Mouse (Mus musculus) liver, embryonic 14.5 days (tissue): Measurements from ENCODE around the gene Eif3k. TPM values are rescaled to one million over a fixed set of nuclear protein-coding genes. Genes with fewer than 3 reads are reported as not detected.

Experiments
- ATAC-seq: fragments of 200-750 bp; cut with Nextera tagmentation; 2 replicates; pipeline ENCODE4 v1.8.0; 2017; ENCODE audit warnings: moderate number of reproducible peaks, mild to moderate bottlenecking, moderate library complexity; ENCODE audit not compliant: insufficient read depth
- DNase-seq, 3 experiments: peaks; one replicate each; pipeline ENCODE4 v3.0.0-alpha.2; 2012 to 2013; ENCODE audit warnings: low read depth in 3 of 3, low spot score in 3 of 3
- H3K27ac ChIP-seq: fragments of 300-500 bp; sonication (generic); 2 replicates; pipeline ENCODE4 v1.5.1; 2014; ENCODE audit warnings: moderate library complexity, mild to moderate bottlenecking, control low read depth, inconsistent platforms
- H3K27me3 ChIP-seq: fragments of 300-500 bp; sonication (generic); 2 replicates; pipeline ENCODE4 v1.6.1; 2014; ENCODE audit warnings: mild to moderate bottlenecking, low read length, moderate library complexity; ENCODE audit not compliant: control insufficient read depth, insufficient read depth
- H3K36me3 ChIP-seq: fragments of 300-500 bp; sonication (generic); replicated peaks from 2 replicates; pipeline ENCODE4 v1.6.1; 2014; ENCODE audit warnings: low read depth; ENCODE audit not compliant: control insufficient read depth, insufficient read depth
- H3K4me1 ChIP-seq, 2 experiments: fragments of 200-500 bp in 1 of 2; fragments of 300-500 bp in 1 of 2; sonication (generic) in 1 of 2; replicated peaks; 2 replicates each; pipeline ENCODE4 v1.6.1; 2012 to 2014; ENCODE audit warnings: antibody characterized with exemption in 1 of 2, inconsistent platforms in 1 of 2, low read length in 1 of 2; ENCODE audit not compliant: control insufficient read depth in 2 of 2, insufficient read depth in 2 of 2
- H3K4me2 ChIP-seq: fragments of 300-500 bp; sonication (generic); 2 replicates; pipeline ENCODE4 v1.6.1; 2014; ENCODE audit warnings: low read depth, mild to moderate bottlenecking, control low read depth, moderate library complexity
- H3K4me3 ChIP-seq, 2 experiments: fragments of 200-500 bp in 1 of 2; fragments of 300-500 bp in 1 of 2; sonication (generic) in 1 of 2; 2 replicates each; pipeline ENCODE4 v1.5.1; 2012 to 2014; ENCODE audit warnings: low read depth in 2 of 2, low read length in 2 of 2, mild to moderate bottlenecking in 2 of 2, control low read depth in 1 of 2, inconsistent platforms in 1 of 2, moderate library complexity in 1 of 2; ENCODE audit not compliant: insufficient read depth in 1 of 2
- H3K9ac ChIP-seq: fragments of 300-500 bp; sonication (generic); replicated peaks from 2 replicates; pipeline ENCODE4 v1.6.1; 2014; ENCODE audit warnings: mild to moderate bottlenecking, control low read depth, moderate library complexity
- H3K9me3 ChIP-seq: fragments of 300-500 bp; sonication (generic); 2 replicates; pipeline ENCODE4 v1.6.1; 2016; ENCODE audit warnings: low read length, mixed read lengths; ENCODE audit not compliant: control insufficient read depth
- CTCF ChIP-seq: IDR thresholded peaks from 2 replicates; pipeline ENCODE4 v1.5.1; 2016; ENCODE audit warnings: antibody characterized with exemption, low read depth, control low read depth
- EP300 ChIP-seq: IDR thresholded peaks from 2 replicates; pipeline ENCODE4 v1.6.1; 2016; ENCODE audit warnings: antibody characterized with exemption, low read depth
- WGBS: fragments of 180-500 bp; shearing (Covaris S2); extraction: QIAGEN DNeasy Blood & Tissue Kit; methylation state at CpG from one replicate; pipeline ENCODE4 v1.1.7; 2014; ENCODE audit not compliant: insufficient replicate concordance; 5-methylcytosine and 5-hydroxymethylcytosine counted together
- polyA plus RNA-seq, 2 experiments: library from polyadenylated mRNA; depleted of rRNA in 1 of 2; stranded (reverse) in 1 of 2; unstranded in 1 of 2; fragments of >200 nt; fragmentation: Nextera tagmentation in 1 of 2; extraction: Ambion mirVana in 1 of 2; gene quantifications; 2 replicates each; pipeline versions ENCODE4 v1.2.1 to v1.2.3; 2012 to 2014

The Eif3k gene
- polyA plus RNA-seq, 2 experiments: 281 to 283 TPM

GRCm38 (mm10) chr7:28990766-28991273 is 9.2 kb upstream of the Eif3k start:
- no peak overlapping the region for H3K4me3 ChIP-seq
- no peaks in the 10 kb centered on the region for H3K36me3 ChIP-seq
- ATAC-seq: peak; percentile 37; the same call in 1 of the 2 replicates
- no peak overlapping the region for H3K4me2 ChIP-seq
- H3K9ac ChIP-seq: no peak overlapping the region
- no peak overlapping the region for H3K27ac ChIP-seq
- WGBS: 60% methylated on average over 14 of the region's 14 CpGs
- DNase-seq: no peak
- no peaks in the 10 kb centered on the region for H3K4me1 ChIP-seq
- TF ChIP-seq EP300: no peak
- no peak for TF ChIP-seq CTCF
- no peaks in the 10 kb centered on the region for H3K9me3 ChIP-seq
- H3K27me3 ChIP-seq: no peaks in the 10 kb centered on the region

DNA sequence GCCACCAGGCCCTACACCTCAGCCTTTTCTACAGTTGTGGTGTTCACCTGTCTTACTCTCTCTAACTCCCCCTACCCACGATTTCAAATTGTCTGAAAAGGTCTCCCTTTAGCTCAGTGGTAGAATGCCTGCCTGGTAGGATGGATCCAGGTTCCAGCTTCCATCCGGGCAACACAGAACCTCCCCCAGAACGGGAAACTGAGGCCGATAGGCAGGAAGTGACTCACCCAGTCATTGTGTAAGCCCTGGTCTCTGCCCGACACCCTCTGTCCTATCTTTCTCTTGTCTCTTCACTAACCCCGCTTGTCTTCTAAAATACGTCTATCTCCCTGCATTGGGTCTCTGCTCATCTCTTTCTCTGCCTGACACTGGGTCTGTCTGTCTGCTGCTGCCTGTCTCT is 3.5 kb upstream of the Eif3k start:
- 55% methylated on average over 7 of the region's 7 CpGs for WGBS

DNA sequence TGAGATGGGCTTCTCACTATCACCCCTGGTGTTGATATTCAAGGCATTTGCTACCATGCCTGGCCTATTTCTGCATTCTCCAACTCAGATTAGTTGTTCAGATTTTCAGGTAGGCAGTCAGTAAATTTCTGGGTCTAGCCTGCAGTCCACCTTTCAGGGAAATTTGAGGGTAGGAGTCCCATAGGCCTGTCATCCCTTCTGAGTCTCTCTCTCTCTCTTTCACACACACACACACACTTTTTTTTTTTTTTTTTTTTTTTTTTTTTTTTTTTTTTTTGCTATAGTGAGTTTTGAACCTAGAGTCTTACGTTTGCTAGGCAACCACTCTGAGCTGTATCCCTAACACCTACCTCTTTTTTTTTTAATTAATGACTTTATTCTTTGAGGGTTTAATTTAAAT is 2.8 kb upstream of the Eif3k start:
- H3K27ac ChIP-seq: no peak overlapping the region
- peaks cover 16 to 22% of the 10 kb centered on the region in 2 experiments for H3K4me1 ChIP-seq
- H3K4me2 ChIP-seq: no peak overlapping the region
- 91% methylated on average over 1 of the region's 1 CpGs for WGBS
- ATAC-seq (no peak), DNase-seq (no peak)
- no peaks in the 10 kb centered on the region for H3K9me3 ChIP-seq
- TF ChIP-seq CTCF (no peak), EP300 (no peak)
- H3K4me3 ChIP-seq: no peak overlapping the region
- no peaks in the 10 kb centered on the region for H3K27me3 ChIP-seq
- H3K9ac ChIP-seq: no peak overlapping the region
- H3K36me3 ChIP-seq: peaks cover 3% of the 10 kb centered on the region; the same call in 1 of the 2 replicates

More for the DNA sequence above, 3.5 kb upstream of the Eif3k start:
- DNase-seq (no peak), ATAC-seq (no peak)
- TF ChIP-seq EP300: no peak
- TF ChIP-seq CTCF: no peak
- no peak overlapping the region for H3K9ac ChIP-seq
- peaks cover 16 to 22% of the 10 kb centered on the region in 2 experiments for H3K4me1 ChIP-seq
- H3K36me3 ChIP-seq: no peaks in the 10 kb centered on the region
- no peak overlapping the region for H3K27ac ChIP-seq
- no peak overlapping the region for H3K4me2 ChIP-seq
- no peak overlapping the region for H3K4me3 ChIP-seq
- H3K27me3 ChIP-seq: no peaks in the 10 kb centered on the region
- no peaks in the 10 kb centered on the region for H3K9me3 ChIP-seq

DNA sequence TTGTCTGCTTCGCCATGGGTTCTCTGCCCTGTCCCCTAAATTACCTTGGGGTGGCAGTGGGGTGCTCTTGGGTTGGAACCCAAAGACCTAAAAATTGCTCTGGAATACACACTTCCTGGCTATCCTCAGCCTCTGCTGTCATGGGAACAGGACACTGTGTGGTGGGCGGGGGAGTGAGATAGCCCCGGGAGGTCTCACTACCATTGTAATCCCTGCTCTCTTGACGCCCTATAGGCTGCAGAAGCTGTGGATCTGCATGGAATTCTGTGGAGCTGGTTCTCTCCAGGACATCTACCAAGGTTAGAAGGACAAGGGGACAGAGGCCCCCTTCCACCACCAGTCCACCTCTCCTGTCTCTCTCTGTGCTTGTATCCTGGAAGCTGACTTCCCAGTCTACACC is 2.2 kb upstream of the Eif3k start:
- Histone ChIP-seq H3K4me3 (peak overlapping the region in 1 of 2 experiments; percentile 90; a peak in 3 of 4 replicates), H3K9ac (peak overlapping the region; percentile 81; the same call in 1 of the 2 replicates), H3K4me1 (peaks cover 16 to 22% of the 10 kb centered on the region in 2 experiments), H3K4me2 (peak overlapping the region; percentile 68), H3K36me3 (peaks cover 9% of the 10 kb centered on the region), H3K27ac (no peak overlapping the region), H3K9me3 (no peaks in the 10 kb centered on the region), H3K27me3 (no peaks in the 10 kb centered on the region)
- ATAC-seq (no peak), DNase-seq (no peak)
- no peak for TF ChIP-seq CTCF
- TF ChIP-seq EP300: no peak
- 58% methylated on average over 4 of the region's 4 CpGs for WGBS

DNA sequence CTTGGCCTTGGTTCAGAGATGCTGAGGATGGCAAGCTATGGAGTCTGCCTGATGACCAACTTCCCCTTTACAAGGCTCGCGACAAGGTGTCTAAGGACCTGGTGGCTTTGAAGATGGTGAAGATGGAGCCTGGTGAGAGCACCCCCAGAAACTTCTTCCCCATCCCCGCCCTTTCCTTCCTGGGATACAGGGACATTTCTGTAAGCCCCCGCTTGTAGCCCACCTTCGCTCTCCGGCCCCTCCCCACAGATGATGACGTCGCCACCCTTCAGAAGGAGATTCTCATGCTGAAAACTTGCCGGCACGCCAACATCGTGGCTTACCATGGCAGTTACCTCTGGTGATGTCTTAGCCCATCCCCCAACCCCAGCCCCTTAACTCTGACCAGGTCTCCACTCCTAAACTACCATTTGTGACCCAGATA is 1.5 kb upstream of the Eif3k start:
- Histone ChIP-seq H3K9ac (peak overlapping the region; percentile 81), H3K4me3 (peak overlapping the region; percentile 90 to 94), H3K27ac (peak overlapping the region; percentile 82), H3K36me3 (peaks cover 16% of the 10 kb centered on the region), H3K4me1 (peaks cover 16 to 22% of the 10 kb centered on the region in 2 experiments), H3K4me2 (peak overlapping the region; percentile 68), H3K9me3 (no peaks in the 10 kb centered on the region), H3K27me3 (no peaks in the 10 kb centered on the region)
- TF ChIP-seq EP300: no peak
- no peak for TF ChIP-seq CTCF
- ATAC-seq (no peak), DNase-seq (no peak)
- WGBS: 27% methylated on average over 11 of the region's 11 CpGs
